Mouse (Mus musculus): ENCODE results near the gene Tspan33. TPM values are rescaled to one million over a fixed set of nuclear protein-coding genes. Genes with fewer than 3 reads are reported as not detected.
A peak's percentile ranks its signal among the peaks of the same experiment; 100 is the strongest.
"Not testable (repeated sequence)": the region's sequence is repeated elsewhere in the genome, so short reads cannot be mapped to it uniquely, and the experiment has no call there.

Gene Tspan33
- polyA plus RNA-seq, 1 experiment from 2014 or later, result 5.8 TPM

DNA sequence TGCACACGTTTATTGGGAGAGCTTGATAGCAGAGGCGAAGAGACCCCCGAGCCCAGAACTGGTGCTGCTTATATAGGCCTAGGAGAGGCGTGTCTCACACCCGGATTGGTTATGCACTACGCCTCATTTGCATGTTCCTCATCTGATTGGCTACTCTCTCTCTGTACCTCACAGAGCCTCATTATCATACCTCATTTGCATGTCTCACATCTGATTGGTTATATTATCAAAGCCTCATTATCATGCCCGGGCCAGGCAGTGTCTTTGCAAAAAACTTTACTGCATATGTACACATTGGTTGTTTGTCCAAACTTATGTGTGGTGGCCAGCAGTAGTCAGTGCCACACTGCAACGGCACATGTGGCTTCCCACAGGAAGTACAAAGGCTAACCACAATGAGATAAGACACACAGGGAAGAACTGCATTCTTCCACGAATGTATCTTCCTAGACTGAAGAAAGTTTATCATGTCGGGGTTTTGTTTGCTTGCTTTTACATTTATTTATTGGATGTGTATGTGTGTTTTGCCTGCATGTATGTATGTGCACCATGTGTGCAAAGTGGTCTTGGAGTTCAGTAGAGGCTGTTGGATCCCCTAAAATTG, 14.0 kb upstream of the Tspan33 start:
- not testable (repeated sequence) for H3K4me3 ChIP-seq; ATAC-seq (ENCODE audit: extremely low read depth, insufficient number of reproducible peaks, low FRiP score, low TSS enrichment); H3K27ac ChIP-seq (replicated peaks); H3K9me3 ChIP-seq; H3K4me2 ChIP-seq; H3K9ac ChIP-seq; H3K27me3 ChIP-seq (replicated peaks); H3K36me3 ChIP-seq; H3K4me1 ChIP-seq
- 77% methylated on average over 10 of the region's 10 CpGs for WGBS

DNA sequence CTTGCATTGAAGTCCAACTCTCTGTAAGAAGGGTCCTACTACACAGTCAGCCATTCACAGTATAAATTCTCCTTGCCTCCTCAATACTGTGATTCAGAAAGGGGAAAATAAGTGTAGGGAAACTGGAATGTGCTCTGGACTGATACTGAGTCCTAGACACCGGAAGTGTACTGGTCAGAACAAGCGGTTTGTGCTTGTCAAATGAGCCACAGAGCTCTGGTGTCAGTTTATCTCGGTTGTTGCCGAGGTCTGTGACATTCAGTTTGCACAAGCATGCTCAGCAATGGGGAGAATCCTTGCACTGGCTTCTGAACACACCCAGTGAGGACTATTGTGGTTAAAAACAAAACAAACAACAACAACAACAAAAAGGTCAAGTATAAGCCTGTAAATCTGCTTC, 12.2 kb upstream of the Tspan33 start:
- ATAC-seq (ENCODE audit: extremely low read depth, insufficient number of reproducible peaks, low FRiP score, low TSS enrichment), result no peak
- H3K4me1 ChIP-seq, result no peaks in the 10 kb centered on the region
- no peak overlapping the region for H3K4me2 ChIP-seq
- H3K4me3 ChIP-seq, result no peak overlapping the region
- no peaks in the 10 kb centered on the region for H3K36me3 ChIP-seq
- H3K9me3 ChIP-seq, result no peaks in the 10 kb centered on the region
- H3K27me3 ChIP-seq (replicated peaks), result 0 out of 2 replicates have a peak, but pooled peaks cover 3% of the 10 kb centered on the region
- H3K27ac ChIP-seq (replicated peaks), result no peak overlapping the region
- H3K9ac ChIP-seq, result no peak overlapping the region
- WGBS, result 59% methylated on average over 4 of the region's 4 CpGs

DNA sequence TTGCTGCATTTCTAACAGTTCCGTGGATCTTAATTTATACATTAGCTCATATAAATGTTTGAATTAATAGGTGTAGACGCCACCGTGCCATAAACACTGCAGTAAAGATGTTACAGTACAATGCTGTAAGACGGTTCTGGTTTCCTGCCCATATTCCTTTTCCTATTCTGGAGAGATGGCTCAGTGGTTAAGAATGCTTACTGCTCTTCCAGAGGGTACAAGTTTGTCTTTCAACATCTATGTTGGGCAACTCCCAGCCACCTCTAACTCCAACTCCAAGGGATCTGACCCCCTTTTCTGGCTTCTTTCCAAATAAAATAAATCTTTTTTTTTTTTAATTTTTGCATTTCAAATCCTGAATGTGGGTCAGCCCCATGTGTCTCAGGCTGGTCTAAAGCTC, 9.3 kb upstream of the Tspan33 start:
- no peaks in the 10 kb centered on the region for H3K9me3 ChIP-seq
- ATAC-seq (ENCODE audit: extremely low read depth, insufficient number of reproducible peaks, low FRiP score, low TSS enrichment), result no peak
- H3K27me3 ChIP-seq (replicated peaks), result peaks cover 3% of the 10 kb centered on the region; the same call in 1 of the 2 replicates
- no peaks in the 10 kb centered on the region for H3K36me3 ChIP-seq
- H3K9ac ChIP-seq, result no peak overlapping the region
- no peak overlapping the region for H3K27ac ChIP-seq (replicated peaks)
- no peak overlapping the region for H3K4me2 ChIP-seq
- no peak overlapping the region for H3K4me3 ChIP-seq
- WGBS, result 78% methylated on average over 4 of the region's 4 CpGs
- H3K4me1 ChIP-seq, result no peaks in the 10 kb centered on the region

DNA sequence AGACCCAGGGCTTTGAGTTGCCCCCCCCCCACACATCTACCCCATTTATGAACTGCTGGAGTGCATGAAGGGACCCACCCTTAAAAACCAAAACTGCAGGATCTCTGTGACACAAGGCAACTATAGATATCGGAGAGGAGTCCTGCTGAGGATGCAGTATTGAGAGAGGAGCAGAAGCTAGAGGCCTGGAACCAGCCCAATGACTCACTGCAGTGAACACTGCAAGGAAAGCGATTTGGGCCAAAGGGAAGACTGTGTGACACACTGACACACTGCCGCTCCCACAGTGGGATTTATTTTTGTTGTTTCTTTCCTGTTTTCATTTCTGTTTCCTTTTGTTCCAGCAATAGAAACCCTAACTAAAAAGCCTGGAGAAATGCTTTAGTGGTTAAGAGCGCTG, 8.1 kb upstream of the Tspan33 start:
- 66% methylated on average over 4 of the region's 4 CpGs for WGBS
- Histone ChIP-seq H3K27me3 (replicated peaks) (peaks cover 14% of the 10 kb centered on the region), H3K4me2 (no peak overlapping the region), H3K36me3 (no peaks in the 10 kb centered on the region), H3K4me3 (no peak overlapping the region), H3K9me3 (no peaks in the 10 kb centered on the region), H3K9ac (no peak overlapping the region), H3K27ac (replicated peaks) (no peak overlapping the region), H3K4me1 (no peaks in the 10 kb centered on the region)
- no peak for ATAC-seq (ENCODE audit: extremely low read depth, insufficient number of reproducible peaks, low FRiP score, low TSS enrichment)

DNA sequence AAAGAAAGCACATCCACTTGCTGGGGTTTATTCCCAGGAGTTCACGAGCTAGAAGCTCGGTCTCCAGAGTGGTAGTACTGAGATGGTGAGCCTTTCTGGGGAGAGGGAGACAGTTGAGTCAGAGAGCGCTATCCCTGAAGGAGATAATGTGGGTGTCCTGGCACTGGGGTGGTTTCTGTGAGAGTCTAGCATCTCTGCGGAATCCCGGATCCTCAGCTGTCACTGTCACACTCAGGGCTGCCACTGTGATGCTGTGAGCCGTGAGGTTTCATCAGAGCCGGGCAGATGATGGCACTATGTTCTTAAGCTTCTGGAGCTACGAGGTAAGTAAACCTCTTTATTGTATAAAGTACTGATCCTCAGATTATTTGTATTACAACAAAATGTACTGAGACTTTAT, 4.6 kb upstream of the Tspan33 start:
- H3K27me3 ChIP-seq (replicated peaks), result peaks cover 39% of the 10 kb centered on the region
- peaks cover 2% of the 10 kb centered on the region; the same call in 1 of the 2 replicates for H3K4me1 ChIP-seq
- WGBS, result 54% methylated on average over 8 of the region's 8 CpGs
- H3K9ac ChIP-seq, result no peak overlapping the region
- H3K27ac ChIP-seq (replicated peaks), result no peak overlapping the region
- no peak for ATAC-seq (ENCODE audit: extremely low read depth, insufficient number of reproducible peaks, low FRiP score, low TSS enrichment)
- no peaks in the 10 kb centered on the region for H3K9me3 ChIP-seq
- H3K4me2 ChIP-seq, result no peak overlapping the region
- H3K36me3 ChIP-seq, result no peaks in the 10 kb centered on the region
- H3K4me3 ChIP-seq, result no peak overlapping the region

DNA sequence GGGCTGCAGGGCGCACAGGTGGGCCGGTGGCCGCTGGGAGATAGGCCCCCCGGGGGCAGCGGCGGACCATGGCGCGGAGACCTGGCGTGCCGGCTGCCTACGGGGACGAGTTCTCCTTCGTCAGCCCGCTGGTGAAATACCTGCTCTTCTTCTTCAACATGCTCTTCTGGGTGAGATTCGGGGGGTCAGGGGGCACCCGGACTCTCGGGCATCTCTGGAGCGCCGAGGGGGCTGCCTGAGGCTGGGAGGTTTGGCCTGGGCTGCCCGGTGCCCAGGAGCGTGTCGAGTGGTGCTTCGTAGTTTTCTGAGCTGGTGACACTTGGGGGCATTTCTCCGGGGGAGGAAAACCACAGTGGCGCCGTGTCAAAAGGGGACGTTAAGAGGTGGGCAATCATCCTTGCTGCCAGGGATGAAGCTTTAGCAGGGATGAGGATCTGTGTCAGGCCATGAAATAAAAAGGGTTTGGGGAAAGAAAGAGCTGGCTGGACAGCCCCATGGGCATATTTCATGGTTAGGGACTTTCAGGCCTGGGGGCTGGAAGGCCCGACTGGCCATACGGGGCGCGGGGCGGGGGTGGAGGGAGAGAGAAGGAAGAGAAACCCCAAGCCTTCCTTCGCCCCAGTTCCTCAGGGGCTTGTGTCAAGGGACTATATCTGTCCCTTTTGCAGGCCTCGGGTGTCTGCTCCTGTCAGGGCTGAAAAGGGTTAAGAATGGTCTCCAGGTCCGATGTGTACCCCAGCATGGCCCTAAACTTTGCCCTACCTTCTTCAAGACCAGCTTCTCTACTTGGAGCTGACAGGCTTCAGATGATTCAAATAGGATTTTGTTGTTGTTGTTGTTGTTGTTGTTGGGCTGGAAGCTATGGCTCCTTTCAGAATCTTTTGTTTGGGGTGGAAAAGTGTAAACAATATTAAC, 610 bp downstream of the Tspan33 start:
- Histone ChIP-seq H3K27ac (replicated peaks) (no peak overlapping the region), H3K36me3 (no peaks in the 10 kb centered on the region), H3K4me3 (peak overlapping the region; percentile 86), H3K4me1 (peaks cover 12% of the 10 kb centered on the region), H3K27me3 (replicated peaks) (peaks cover 47% of the 10 kb centered on the region), H3K9me3 (no peaks in the 10 kb centered on the region), H3K4me2 (peak overlapping the region; percentile 99), H3K9ac (peak overlapping the region; percentile 89)
- 6% methylated on average over 35 of the region's 35 CpGs for WGBS
- ATAC-seq (ENCODE audit: extremely low read depth, insufficient number of reproducible peaks, low FRiP score, low TSS enrichment), result no peak

DNA sequence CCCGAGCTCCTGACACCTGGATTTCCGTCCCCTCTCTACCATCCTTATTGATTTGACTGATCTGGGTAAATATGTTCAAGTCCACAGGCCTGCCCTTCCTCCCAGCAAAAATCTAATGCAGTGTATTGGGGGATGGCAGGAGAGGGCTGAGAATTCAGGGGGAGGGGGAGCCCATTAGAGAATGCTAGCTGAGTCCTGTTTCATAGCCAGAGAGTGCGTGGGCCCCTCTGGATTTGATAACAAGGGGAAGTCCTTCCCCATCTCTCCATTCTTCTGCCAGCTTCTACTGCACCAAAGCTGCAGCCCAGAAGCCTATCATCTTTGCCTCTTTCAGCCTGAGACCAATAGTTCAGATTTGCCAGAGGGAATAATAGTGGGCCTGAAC, 1.3 kb downstream of the Tspan33 start:
- peak overlapping the region; percentile 89; the same call in 1 of the 2 replicates for H3K9ac ChIP-seq
- H3K4me3 ChIP-seq, result peak overlapping the region; percentile 86

DNA sequence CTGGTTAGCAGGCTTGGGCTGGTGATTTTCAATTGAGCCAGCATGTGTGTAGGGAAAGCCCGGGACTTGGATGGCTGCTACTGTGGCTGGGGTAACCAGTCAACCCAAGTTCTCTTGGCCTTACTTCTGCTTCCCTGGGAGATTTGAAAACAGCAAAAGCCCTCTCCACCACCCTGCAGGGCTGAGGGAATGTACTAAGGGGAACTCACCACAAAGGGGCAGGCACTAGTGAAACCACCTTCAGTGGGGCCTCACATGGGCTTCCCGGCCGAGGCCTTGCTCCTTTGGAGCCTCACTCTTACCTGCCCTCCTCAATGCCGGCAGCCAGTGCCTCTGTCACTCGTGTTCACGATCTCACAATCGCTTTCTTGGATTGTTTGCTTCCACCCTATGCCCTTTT, 2.0 kb downstream of the Tspan33 start:
- ATAC-seq (ENCODE audit: extremely low read depth, insufficient number of reproducible peaks, low FRiP score, low TSS enrichment), result no peak
- no peaks in the 10 kb centered on the region for H3K9me3 ChIP-seq
- H3K36me3 ChIP-seq, result no peaks in the 10 kb centered on the region
- WGBS, result 62% methylated on average over 7 of the region's 7 CpGs
- H3K4me2 ChIP-seq, result peak overlapping the region; percentile 99
- H3K4me3 ChIP-seq, result peak overlapping the region; percentile 86
- peaks cover 12% of the 10 kb centered on the region for H3K4me1 ChIP-seq
- H3K9ac ChIP-seq, result no peak overlapping the region; the same call in 1 of the 2 replicates
- peaks cover 37% of the 10 kb centered on the region for H3K27me3 ChIP-seq (replicated peaks)
- 0 out of 2 replicates have a peak overlapping the region, but pooled peaks have one; percentile 24 for H3K27ac ChIP-seq (replicated peaks)

More for the DNA sequence above, 1.3 kb downstream of the Tspan33 start:
- Histone ChIP-seq H3K4me2 (peak overlapping the region; percentile 99), H3K27ac (replicated peaks) (no peak overlapping the region), H3K36me3 (no peaks in the 10 kb centered on the region), H3K27me3 (replicated peaks) (peaks cover 43% of the 10 kb centered on the region), H3K9me3 (no peaks in the 10 kb centered on the region), H3K4me1 (peaks cover 12% of the 10 kb centered on the region)
- no peak for ATAC-seq (ENCODE audit: extremely low read depth, insufficient number of reproducible peaks, low FRiP score, low TSS enrichment)
- 47% methylated on average over 3 of the region's 3 CpGs for WGBS

DNA sequence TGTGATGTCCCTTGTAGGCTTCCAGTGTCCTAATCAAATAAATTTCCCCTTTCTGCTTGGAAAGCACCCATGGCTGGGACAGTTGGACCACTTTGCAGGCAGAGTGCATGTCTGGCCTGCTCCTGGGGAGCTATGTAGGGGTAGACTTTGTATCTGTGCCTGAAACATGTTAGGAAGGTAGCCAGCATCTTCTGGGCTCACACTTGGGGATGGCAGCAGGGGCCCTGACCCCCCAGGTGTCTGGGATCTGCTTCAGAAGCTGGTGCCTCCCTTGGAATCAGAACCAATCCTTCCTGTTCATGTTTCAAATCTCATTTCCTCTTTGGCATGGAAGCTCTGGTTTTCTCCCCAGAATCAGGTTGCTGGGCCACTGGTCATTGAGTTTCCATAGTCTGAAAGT, 3.1 kb downstream of the Tspan33 start:
- H3K9ac ChIP-seq, result no peak overlapping the region
- peak overlapping the region; percentile 86; the same call in 1 of the 2 replicates for H3K4me3 ChIP-seq
- no peak for ATAC-seq (ENCODE audit: extremely low read depth, insufficient number of reproducible peaks, low FRiP score, low TSS enrichment)
- H3K9me3 ChIP-seq, result no peaks in the 10 kb centered on the region
- peaks cover 28% of the 10 kb centered on the region for H3K27me3 ChIP-seq (replicated peaks)
- peak overlapping the region; percentile 99 for H3K4me2 ChIP-seq
- H3K4me1 ChIP-seq, result peaks cover 12% of the 10 kb centered on the region
- no peak overlapping the region for H3K27ac ChIP-seq (replicated peaks)
- H3K36me3 ChIP-seq, result no peaks in the 10 kb centered on the region

DNA sequence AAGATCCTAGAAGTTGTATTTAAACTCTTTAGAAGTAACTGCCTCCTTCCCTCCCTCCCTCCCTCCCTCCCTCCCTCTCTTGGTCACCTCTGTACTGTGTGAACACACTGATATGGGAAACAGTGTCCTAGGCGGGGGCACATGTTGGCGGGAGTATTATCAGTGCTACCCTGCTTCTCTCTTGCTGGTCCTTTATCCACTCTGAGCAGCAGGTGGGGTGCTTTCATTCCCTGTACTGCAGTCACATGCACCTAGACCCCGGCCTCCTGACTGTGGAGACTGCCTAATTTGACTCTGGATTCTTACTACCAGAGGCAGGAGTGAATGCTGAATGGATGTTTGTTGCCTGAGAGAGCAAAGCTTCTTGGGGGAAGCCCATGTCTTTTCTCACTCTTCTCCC, 3.5 kb downstream of the Tspan33 start:
- H3K9me3 ChIP-seq, result no peaks in the 10 kb centered on the region
- no peak overlapping the region for H3K4me3 ChIP-seq
- peak; percentile 48 for ATAC-seq (ENCODE audit: extremely low read depth, insufficient number of reproducible peaks, low FRiP score, low TSS enrichment)
- no peaks in the 10 kb centered on the region for H3K36me3 ChIP-seq
- H3K27me3 ChIP-seq (replicated peaks), result peaks cover 23% of the 10 kb centered on the region
- peak overlapping the region; percentile 99 for H3K4me2 ChIP-seq
- WGBS, result 21% methylated on average over 3 of the region's 3 CpGs
- H3K9ac ChIP-seq, result no peak overlapping the region
- H3K4me1 ChIP-seq, result peaks cover 12% of the 10 kb centered on the region
- 0 out of 2 replicates have a peak overlapping the region, but pooled peaks have one; percentile 21 for H3K27ac ChIP-seq (replicated peaks)

DNA sequence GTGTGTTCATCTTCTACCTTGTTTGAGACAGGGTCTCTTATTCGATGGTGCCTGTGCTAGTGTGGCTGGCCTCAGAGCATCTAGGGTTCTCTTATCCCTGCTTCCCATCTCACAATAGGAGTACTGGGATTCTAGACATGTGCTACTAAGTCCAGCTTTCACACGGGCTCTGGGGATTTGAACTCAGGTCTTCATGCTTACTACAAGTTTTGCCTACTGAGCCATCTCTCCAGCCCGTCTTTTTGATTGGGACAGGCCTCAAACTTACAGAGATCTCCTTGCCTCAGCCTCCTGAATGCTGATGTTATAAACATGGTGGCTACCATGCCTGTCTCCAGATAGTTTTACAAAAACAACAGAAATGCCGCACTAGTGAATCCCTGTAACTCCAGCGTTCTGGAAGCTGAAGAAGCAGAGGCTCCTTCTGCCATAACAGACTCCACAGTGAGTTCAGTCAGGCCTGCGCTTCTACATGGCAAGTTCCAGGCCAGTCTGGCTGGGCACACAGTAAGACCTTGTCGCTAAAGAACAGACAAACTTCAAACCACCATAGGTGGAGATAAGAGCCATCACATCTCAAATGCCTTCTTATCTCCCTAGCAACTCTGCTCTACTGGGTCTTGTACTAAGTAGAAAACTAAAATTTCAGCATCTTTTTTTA, 5.2 kb downstream of the Tspan33 start:
- no peak for ATAC-seq (ENCODE audit: extremely low read depth, insufficient number of reproducible peaks, low FRiP score, low TSS enrichment)
- 77% methylated on average over 7 of the region's 7 CpGs for WGBS
- Histone ChIP-seq H3K27me3 (replicated peaks) (peaks cover 14% of the 10 kb centered on the region; the same call in 1 of the 2 replicates), H3K4me3 (no peak overlapping the region), H3K4me2 (peak overlapping the region; percentile 99), H3K36me3 (no peaks in the 10 kb centered on the region), H3K4me1 (peaks cover 12% of the 10 kb centered on the region), H3K9me3 (no peaks in the 10 kb centered on the region), H3K27ac (replicated peaks) (no peak overlapping the region), H3K9ac (no peak overlapping the region)

All from heart, embryonic 13.5 days (tissue).